ENCODE assay signal across 11 mouse cellular contexts in the genomic region with DNA sequence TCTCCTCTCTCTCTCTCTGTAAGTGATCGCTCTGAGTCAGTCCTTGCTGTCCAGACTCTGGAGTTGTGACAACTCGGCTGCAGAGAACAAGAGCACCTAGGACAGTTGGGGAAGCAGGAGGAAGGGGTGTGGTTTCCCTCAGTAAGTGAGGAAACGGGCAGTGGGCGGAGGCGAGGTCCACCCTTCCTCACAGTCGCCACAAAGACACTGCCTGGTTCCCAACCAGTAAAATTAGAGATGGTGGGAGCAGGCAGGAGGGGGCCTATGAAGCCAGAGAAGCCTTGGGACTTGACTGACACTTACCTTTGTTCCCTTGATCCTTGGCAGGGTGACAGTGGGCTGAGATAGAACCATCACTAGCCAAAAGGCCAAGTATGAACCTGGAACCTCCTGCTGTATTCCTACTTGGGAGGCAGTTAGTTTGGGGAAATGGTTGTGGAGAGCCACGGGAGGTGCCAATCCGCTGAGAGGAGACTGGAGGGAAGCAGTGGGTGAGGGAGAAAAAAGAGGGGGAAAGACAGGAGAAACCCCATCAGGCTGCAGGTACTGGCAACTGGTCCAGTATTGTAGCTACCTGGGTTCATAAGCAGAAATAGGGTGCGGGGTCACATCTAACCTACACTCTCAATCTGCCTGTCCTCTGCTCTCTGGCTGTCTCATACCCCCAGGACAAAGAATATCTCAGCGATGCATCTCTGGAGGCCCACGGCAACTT. TPM values are rescaled to one million over a fixed set of nuclear protein-coding genes. Genes with fewer than 3 reads are reported as not detected.
DNase-seq lines count a peak whose midpoint lies in the region; ATAC-seq and TF ChIP-seq lines count a peak whose summit lies in the region.
"Had no signal": no experiment of that assay in that cellular context is flagged by ENCODE, and none has a peak within 500 bp of the region (broad histone marks: within the 10 kb centered on the region; RNA-seq: fewer than 3 reads in every experiment).

No protein-coding gene starts in this region.

- peak; percentile 66; the same call in 1 of the 2 replicates for TF ChIP-seq POLR2A in lung, adult 2 months (IDR thresholded peaks at IDR 0.05; ENCODE audit: borderline replicate concordance, extremely low read depth, low read depth, low read length)

- TF ChIP-seq CTCF in lung, adult 2 months (IDR thresholded peaks at IDR 0.05; ENCODE audit: insufficient read depth, low read length), result no peak

- peaks cover 21% of the 10 kb centered on the region for H3K36me3 ChIP-seq in forebrain, embryonic 10.5 days (replicated peaks)
- H3K36me3 ChIP-seq in forebrain, embryonic 12.5 days (replicated peaks), result peaks cover 9% of the 10 kb centered on the region
- peaks cover 8% of the 10 kb centered on the region; the same call in 1 of the 2 replicates for H3K36me3 ChIP-seq in heart, embryonic 14.5 days (ENCODE audit: control insufficient read depth, insufficient read depth, low read length)
- peaks cover 15% of the 10 kb centered on the region; the same call in 1 of the 2 replicates for H3K36me3 ChIP-seq in forebrain, embryonic 14.5 days (ENCODE audit: control insufficient read depth, insufficient read depth, low read length)

- H3K9me3 ChIP-seq in forebrain, embryonic 10.5 days, result no peaks in the 10 kb centered on the region
- no peaks in the 10 kb centered on the region for H3K9me3 ChIP-seq in forebrain, embryonic 12.5 days
- H3K9me3 ChIP-seq in heart, embryonic 14.5 days (ENCODE audit: control insufficient read depth, low read length), result no peaks in the 10 kb centered on the region
- no peaks in the 10 kb centered on the region for H3K9me3 ChIP-seq in forebrain, embryonic 14.5 days (replicated peaks; ENCODE audit: control insufficient read depth, low read length)
- H3K9me3 ChIP-seq: forebrain, embryonic 13.5 days had no signal

- H3K9ac ChIP-seq in forebrain, embryonic 12.5 days, result no peak overlapping the region
- H3K9ac ChIP-seq in heart, embryonic 14.5 days (ENCODE audit: low read length), result peak overlapping the region; percentile 44; the same call in 1 of the 2 replicates
- H3K9ac ChIP-seq in forebrain, embryonic 14.5 days (ENCODE audit: low read length), result no peak overlapping the region; the same call in 1 of the 2 replicates
- H3K9ac ChIP-seq: forebrain, embryonic 13.5 days had no signal

- WGBS in forebrain, embryonic 10.5 days, result 55% methylated on average over 11 of the region's 11 CpGs
- 52% methylated on average over 11 of the region's 11 CpGs for WGBS in forebrain, embryonic 12.5 days
- 32% methylated on average over 11 of the region's 11 CpGs for WGBS in heart, embryonic 14.5 days
- 28% methylated on average over 11 of the region's 11 CpGs for WGBS in lung, adult 2 months
- 42% methylated on average over 11 of the region's 11 CpGs for WGBS in forebrain, embryonic 14.5 days

- no peak for DNase-seq in forebrain, embryonic 10.5 days (ENCODE audit: extremely low spot score, low spot score)
- peak; percentile 34 for DNase-seq in c-Kit-positive CD71-negative TER-119-negative erythroid progenitor cells, embryonic 14.5 days (ENCODE audit: low read depth)
- peak; percentile 23 for DNase-seq in lung, adult 2 months
- no peak for DNase-seq in frontal cortex, adult 2 months (ENCODE audit: extremely low spot score in 1 of 2, low spot score in 1 of 2)
- DNase-seq in ovary, adult 18-20 months (ENCODE audit: low spot score), result no peak
- DNase-seq in forebrain, embryonic 14.5 days (ENCODE audit: low spot score), result no peak
- DNase-seq: adrenal gland, postnatal 25 days; thymus, postnatal 36 days had no signal

- H3K27ac ChIP-seq in forebrain, embryonic 10.5 days, result 0 out of 2 replicates have a peak overlapping the region, but pooled peaks have one; percentile 4
- H3K27ac ChIP-seq in forebrain, embryonic 12.5 days, result no peak overlapping the region
- peak overlapping the region in 1 of 2 experiments; percentile 41; a peak in 3 of 4 replicates for H3K27ac ChIP-seq in heart, embryonic 14.5 days (replicated peaks in 1 of 2; ENCODE audit: control insufficient read depth in 1 of 2, insufficient read depth in 1 of 2, low read depth in 2 of 2, low read length in 2 of 2)
- H3K27ac ChIP-seq in forebrain, embryonic 14.5 days (ENCODE audit: low read depth, low read length), result no peak overlapping the region
- H3K27ac ChIP-seq: forebrain, embryonic 13.5 days had no signal

- peaks cover 45% of the 10 kb centered on the region for H3K27me3 ChIP-seq in forebrain, embryonic 10.5 days (ENCODE audit: poor library complexity, severe bottlenecking)
- peaks cover 10% of the 10 kb centered on the region; the same call in 1 of the 2 replicates for H3K27me3 ChIP-seq in forebrain, embryonic 12.5 days
- H3K27me3 ChIP-seq in heart, embryonic 14.5 days (ENCODE audit: control insufficient read depth, insufficient read depth, low read length), result no peaks in the 10 kb centered on the region
- H3K27me3 ChIP-seq in forebrain, embryonic 14.5 days (replicated peaks; ENCODE audit: control insufficient read depth, insufficient read depth, low read length), result no peaks in the 10 kb centered on the region
- H3K27me3 ChIP-seq: forebrain, embryonic 13.5 days had no signal

- H3K4me3 ChIP-seq in forebrain, embryonic 10.5 days, result no peak overlapping the region
- H3K4me3 ChIP-seq in forebrain, embryonic 12.5 days (replicated peaks), result no peak overlapping the region
- no peak overlapping the region for H3K4me3 ChIP-seq in heart, embryonic 14.5 days (ENCODE audit: control insufficient read depth in 1 of 2, insufficient read depth in 1 of 2, low read depth in 1 of 2, low read length in 2 of 2)
- no peak overlapping the region for H3K4me3 ChIP-seq in lung, adult 2 months (replicated peaks; ENCODE audit: extremely low read depth, low read depth, low read length)
- no peak overlapping the region for H3K4me3 ChIP-seq in forebrain, embryonic 14.5 days (ENCODE audit: low read depth, low read length)
- H3K4me3 ChIP-seq: forebrain, embryonic 13.5 days had no signal

- H3K4me2 ChIP-seq in forebrain, embryonic 12.5 days, result no peak overlapping the region
- peak overlapping the region; percentile 17; the same call in 1 of the 2 replicates for H3K4me2 ChIP-seq in heart, embryonic 14.5 days (ENCODE audit: low read length)
- no peak overlapping the region for H3K4me2 ChIP-seq in forebrain, embryonic 14.5 days (ENCODE audit: low read length)
- H3K4me2 ChIP-seq: forebrain, embryonic 13.5 days had no signal

- ATAC-seq in forebrain, embryonic 12.5 days (ENCODE audit: low FRiP score), result no peak
- ATAC-seq in heart, embryonic 14.5 days (ENCODE audit: insufficient number of reproducible peaks, insufficient read depth, low FRiP score, low read depth), result no peak
- no peak for ATAC-seq in forebrain, embryonic 14.5 days
- ATAC-seq: forebrain, embryonic 13.5 days had no signal

- H3K4me1 ChIP-seq in forebrain, embryonic 10.5 days, result peaks cover 41% of the 10 kb centered on the region
- peaks cover 25% of the 10 kb centered on the region for H3K4me1 ChIP-seq in forebrain, embryonic 12.5 days
- H3K4me1 ChIP-seq in heart, embryonic 14.5 days (ENCODE audit: control insufficient read depth in 2 of 2, insufficient read depth in 2 of 2, low read length in 2 of 2), result peaks cover 60 to 64% of the 10 kb centered on the region in 2 experiments
- H3K4me1 ChIP-seq in lung, adult 2 months (ENCODE audit: control insufficient read depth, insufficient read depth, low read length), result peaks cover 18% of the 10 kb centered on the region
- H3K4me1 ChIP-seq in forebrain, embryonic 14.5 days (ENCODE audit: control insufficient read depth, insufficient read depth, low read length), result peaks cover 9% of the 10 kb centered on the region

RNA-seq across cellular contexts. Expression of a gene that starts 19.2 kb away (rescaled TPM):
- 11.7 and 13.2 TPM in 2 replicates for polyA plus RNA-seq in forebrain, embryonic 10.5 days (2016; fragmentation: Nextera tagmentation; extraction: Ambion mirVana)
- polyA plus RNA-seq in forebrain, embryonic 12.5 days (2016; fragmentation: Nextera tagmentation; extraction: Ambion mirVana), result 22.7 and 23.0 TPM in 2 replicates
- 5.9 and 7.3 TPM in 2 replicates for polyA plus RNA-seq in heart, embryonic 14.5 days (2014; fragmentation: Nextera tagmentation; extraction: Ambion mirVana)
- polyA plus RNA-seq in lung, adult 2 months (2012; rRNA removed), result 3.3 and 3.6 TPM in 2 replicates
- 83.8 and 92.2 TPM in 2 replicates for polyA plus RNA-seq in frontal cortex, adult 2 months (2012; rRNA removed)
- polyA plus RNA-seq in forebrain, embryonic 14.5 days (2014; fragmentation: Nextera tagmentation; extraction: Ambion mirVana), result 10.0 and 12.5 TPM in 2 replicates

RNA-seq across cellular contexts. Expression of a gene that starts 39.1 kb away (rescaled TPM):
- 86.0 and 87.4 TPM in 2 replicates for polyA plus RNA-seq in forebrain, embryonic 10.5 days (2016; fragmentation: Nextera tagmentation; extraction: Ambion mirVana)
- 90.5 and 103 TPM in 2 replicates for polyA plus RNA-seq in forebrain, embryonic 12.5 days (2016; fragmentation: Nextera tagmentation; extraction: Ambion mirVana)
- 53.8 and 54.9 TPM in 2 replicates for polyA plus RNA-seq in heart, embryonic 14.5 days (2014; fragmentation: Nextera tagmentation; extraction: Ambion mirVana)
- polyA plus RNA-seq in lung, adult 2 months (2012; rRNA removed), result 9.1 and 14.8 TPM in 2 replicates
- polyA plus RNA-seq in frontal cortex, adult 2 months (2012; rRNA removed), result 6.9 and 8.1 TPM in 2 replicates
- polyA plus RNA-seq in forebrain, embryonic 14.5 days (2014; fragmentation: Nextera tagmentation; extraction: Ambion mirVana), result 41.5 and 47.0 TPM in 2 replicates

RNA-seq across cellular contexts. Expression of a gene that starts 55.2 kb away (rescaled TPM):
- not detected in 2 replicates for polyA plus RNA-seq in forebrain, embryonic 10.5 days (2016; fragmentation: Nextera tagmentation; extraction: Ambion mirVana)
- not detected in 2 replicates for polyA plus RNA-seq in forebrain, embryonic 12.5 days (2016; fragmentation: Nextera tagmentation; extraction: Ambion mirVana)
- 0.61 and 0.67 TPM in 2 replicates for polyA plus RNA-seq in heart, embryonic 14.5 days (2014; fragmentation: Nextera tagmentation; extraction: Ambion mirVana)
- polyA plus RNA-seq in lung, adult 2 months (2012; rRNA removed), result 52.5 and 72.6 TPM in 2 replicates
- polyA plus RNA-seq in frontal cortex, adult 2 months (2012; rRNA removed), result 10.4 and 11.6 TPM in 2 replicates
- polyA plus RNA-seq in forebrain, embryonic 14.5 days (2014; fragmentation: Nextera tagmentation; extraction: Ambion mirVana), result 6.2 and 7.9 TPM in 2 replicates

Comparison
In these comparisons a context has a peak if more than half of its experiments do, and no peak if none do; other contexts are left out.
1. DNase-seq: peak in c-Kit-positive CD71-negative TER-119-negative erythroid progenitor cells, embryonic 14.5 days (single experiment) and lung, adult 2 months (single experiment); none in forebrain, embryonic 10.5 days (single experiment), frontal cortex, adult 2 months (0 of 2), ovary, adult 18-20 months (single experiment) and forebrain, embryonic 14.5 days (single experiment).